Mouse (Mus musculus) thymus, postnatal 0 days (tissue): Measurements from ENCODE around the gene Mapk12. TPM values are rescaled to one million over a fixed set of nuclear protein-coding genes. Genes with fewer than 3 reads are reported as not detected.
A peak's percentile ranks its signal among the peaks of the same experiment; 100 is the strongest.

Experiments used
- DNase-seq: peaks from one replicate; pipeline ENCODE4 v3.0.0-alpha.2; 2015; ENCODE audit warnings: low spot score
- polyA plus RNA-seq: library from polyadenylated mRNA; unstranded; fragments of >200 nt; fragmentation: Nextera tagmentation; extraction: Ambion mirVana; gene quantifications from 2 replicates; pipeline ENCODE4 v1.2.1, GENCODE M21; 2015

The Mapk12 gene
- polyA plus RNA-seq, 1 experiment from 2014 or later: 1.2 TPM

GRCm38 (mm10) chr15:89138531-89138930 lies 2.0 kb downstream of the Mapk12 start:
- no peak for DNase-seq

- DNase-seq: no peak
Observed at GRCm38 (mm10) chr15:89138046-89138405, 2.5 kb downstream of the Mapk12 start.

DNA sequence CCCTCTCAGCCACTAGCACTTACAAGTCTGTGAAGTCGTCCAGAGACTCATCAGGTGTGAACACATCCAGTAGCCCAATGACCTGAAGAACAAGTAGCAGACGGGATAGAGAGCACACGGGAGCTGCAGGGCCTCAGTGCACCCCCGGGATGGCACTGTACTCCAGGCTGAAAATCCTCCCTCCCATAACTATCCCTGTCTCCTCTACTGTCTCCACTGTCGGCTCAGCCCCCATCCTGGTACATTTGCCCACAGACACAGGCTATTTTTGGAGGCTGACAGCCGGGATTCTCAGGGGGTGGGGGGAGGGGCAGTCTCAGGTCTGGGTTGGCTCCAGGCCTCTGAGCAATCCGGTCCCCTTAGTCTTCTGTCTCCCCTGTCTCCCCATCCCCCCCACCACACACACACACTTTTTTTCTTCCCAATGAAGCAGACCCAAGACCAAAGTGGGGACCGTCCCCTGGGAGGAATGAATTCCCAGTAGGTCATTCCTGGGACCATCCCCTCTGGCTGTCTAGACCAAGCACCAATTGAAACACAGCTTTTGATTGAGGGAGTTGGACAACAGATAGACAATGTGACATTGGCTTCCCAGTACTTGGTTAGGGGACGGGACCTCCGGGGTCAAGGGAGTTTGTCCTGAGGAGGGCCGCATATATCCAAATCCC lies 3.0 kb downstream of the Mapk12 start:
- DNase-seq: no peak

DNA sequence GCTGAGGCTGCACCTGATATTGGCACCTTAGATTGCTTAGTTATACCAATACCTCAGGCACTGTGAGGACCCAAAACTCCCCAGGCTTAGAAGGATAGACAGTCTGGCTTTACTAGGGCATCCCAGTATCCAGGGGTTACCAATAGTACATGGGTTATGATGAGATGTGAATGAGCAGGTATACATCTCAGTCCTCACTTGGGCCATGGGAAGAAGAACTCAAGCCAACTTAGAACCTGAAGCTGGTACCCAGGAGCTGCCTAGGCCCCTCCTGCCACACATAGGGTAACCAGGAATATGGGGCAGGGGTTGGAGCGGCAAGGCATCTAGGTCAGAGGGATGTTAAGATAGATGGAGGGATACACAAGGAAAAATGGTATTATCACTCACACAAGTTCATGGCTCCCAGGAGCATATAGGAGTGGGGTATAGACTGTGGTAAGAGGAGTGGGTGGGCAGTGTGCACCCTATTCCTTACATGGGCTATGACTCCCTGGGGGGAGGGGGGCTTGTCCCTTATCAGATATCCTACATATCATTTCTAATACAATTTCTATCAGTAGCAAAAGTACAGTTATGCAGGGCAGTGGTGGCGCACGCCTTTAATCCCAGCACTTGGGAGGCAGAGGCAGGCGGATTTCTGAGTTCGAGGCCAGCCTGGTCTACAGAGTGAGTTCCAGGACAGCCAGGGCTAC lies 3.9 kb downstream of the Mapk12 start:
- DNase-seq: no peak

DNA sequence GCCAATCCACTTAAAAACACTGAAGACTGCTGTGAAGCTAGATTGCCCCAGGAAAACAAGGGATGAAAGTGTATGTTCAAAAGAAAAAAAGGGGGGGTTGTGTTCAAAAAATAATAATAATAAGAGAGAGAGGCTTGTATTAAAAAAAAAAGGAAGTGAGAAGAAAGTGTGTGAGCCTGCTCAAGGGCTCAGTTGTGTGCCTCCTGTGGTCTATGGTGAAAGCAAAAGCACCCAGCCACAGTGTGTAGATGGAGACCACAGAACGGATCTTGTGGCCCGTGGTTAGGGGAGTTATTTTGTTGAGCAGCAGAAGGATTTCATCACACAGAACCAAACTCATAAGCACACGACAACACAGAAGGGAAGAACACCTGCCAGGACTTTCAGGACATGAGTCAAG lies 9.2 kb downstream of the Mapk12 start:
- DNase-seq: peak; percentile 72

GRCm38 (mm10) chr15:89130245-89130644 lies 10.3 kb downstream of the Mapk12 start:
- DNase-seq: no peak

DNA sequence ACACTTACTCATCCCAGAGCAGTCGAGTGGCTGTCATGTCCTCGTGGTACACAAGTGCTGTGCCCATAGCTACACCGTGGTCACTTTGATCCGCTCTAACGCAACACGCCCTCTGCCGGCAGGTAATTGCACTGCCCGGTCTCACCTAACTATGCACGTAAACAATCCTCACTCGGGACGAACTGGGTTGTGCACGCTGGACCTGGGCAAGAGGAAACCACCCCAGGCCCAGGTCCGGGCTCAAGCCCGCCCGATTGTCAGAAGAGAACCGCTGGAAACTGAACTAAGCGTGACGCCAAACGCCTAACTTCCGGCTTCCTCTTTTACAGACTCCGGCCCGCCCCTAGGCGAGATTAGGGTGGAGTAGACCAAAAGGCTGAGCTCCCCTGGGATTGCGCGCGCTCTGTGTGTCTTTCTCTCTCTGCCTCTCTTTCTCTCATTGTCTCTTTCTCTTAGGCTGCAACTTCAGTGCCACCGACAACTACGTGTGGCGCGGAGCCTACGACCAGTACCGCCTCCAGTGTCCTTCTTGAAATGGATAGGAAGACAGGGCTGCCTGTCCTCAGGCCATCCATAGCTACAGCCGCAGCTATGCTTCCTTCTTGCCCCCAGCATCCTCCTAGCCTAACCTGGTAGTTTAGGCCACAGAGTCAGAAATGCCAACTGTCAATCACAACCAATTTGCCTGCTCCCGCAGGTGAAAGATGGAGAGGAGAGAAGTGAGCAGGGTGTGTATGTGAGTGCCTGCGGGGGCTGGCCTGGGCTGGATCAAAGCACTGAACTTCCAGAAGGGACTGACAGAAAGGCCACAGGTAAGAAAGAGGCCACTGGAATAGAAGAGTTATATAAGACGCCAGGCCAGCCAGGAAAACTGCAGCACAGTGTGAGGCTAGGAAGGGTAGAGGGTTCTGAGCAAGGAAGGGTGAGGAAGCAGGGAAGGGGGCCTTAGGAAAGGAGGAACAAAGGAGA lies 11.8 kb downstream of the Mapk12 start, which contains the start of gene Hdac10:
Gene Hdac10, minus strand, starts transcription at position 319 of the 969 bp plus-strand sequence.
- peak; percentile 83 for DNase-seq

GRCm38 (mm10) chr15:89127364-89127940 lies 13.1 kb downstream of the Mapk12 start:
- DNase-seq: no peak

GRCm38 (mm10) chr15:89126622-89127021 lies 13.9 kb downstream of the Mapk12 start:
- no peak for DNase-seq

DNA sequence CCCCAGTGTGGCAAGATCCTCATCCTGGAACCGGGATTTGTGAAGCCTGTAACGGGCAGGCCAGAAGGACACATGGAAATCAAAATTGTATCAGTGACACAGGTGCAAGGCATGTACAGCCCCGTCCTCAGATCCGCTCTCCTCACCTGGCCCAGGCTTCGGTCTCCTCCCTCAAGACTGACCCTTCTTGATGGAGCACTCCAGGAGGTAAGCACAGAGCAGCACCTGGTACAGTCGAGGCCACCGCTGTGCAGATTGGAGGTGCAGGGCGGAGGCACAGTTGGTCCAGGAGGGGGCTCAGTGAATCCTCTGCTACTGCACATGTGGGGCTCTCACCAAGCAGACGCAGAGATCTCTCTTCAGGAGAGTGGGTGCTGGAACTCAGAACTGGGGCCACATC lies 15.2 kb downstream of the Mapk12 start:
- DNase-seq: no peak

DNA sequence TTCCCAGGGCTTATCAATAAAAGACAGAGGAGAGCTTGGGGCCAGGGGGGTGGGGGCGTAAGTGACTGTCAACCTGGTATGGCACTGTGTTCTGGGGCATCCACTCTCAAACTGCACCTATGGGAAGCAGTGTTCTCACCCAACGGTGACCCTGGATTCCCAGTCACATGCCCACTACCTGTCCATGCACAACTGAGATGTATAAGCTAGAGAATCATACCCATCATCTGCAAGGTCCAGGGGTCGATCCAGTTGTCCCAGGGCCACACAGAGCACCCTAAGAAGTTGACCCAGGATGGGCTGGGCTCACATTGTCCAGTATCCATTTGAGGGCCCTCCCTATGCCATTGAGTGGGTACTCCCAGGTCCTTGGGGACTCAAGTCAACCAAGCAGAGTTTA lies 16.2 kb downstream of the Mapk12 start:
- DNase-seq: no peak

DNA sequence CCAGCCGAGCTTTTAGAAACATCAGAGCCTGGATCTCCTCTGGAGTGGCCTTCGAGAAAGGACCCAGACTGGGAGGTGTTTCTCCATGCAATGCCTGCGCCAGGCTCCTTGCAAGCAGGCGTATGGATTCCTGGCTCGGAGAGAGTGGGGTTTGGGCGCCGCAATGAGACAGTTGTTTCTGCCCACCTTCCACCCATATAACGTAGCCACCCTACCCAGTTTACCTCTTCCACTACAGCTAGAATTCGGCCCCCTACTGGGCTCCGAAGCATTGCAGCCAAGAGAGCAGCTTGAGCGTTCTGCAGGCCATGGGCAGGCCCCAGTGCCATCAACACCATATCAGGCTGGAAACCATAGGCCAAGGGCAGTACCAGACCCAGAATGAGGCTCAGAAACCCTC lies 16.9 kb downstream of the Mapk12 start:
- peak; percentile 65 for DNase-seq

DNA sequence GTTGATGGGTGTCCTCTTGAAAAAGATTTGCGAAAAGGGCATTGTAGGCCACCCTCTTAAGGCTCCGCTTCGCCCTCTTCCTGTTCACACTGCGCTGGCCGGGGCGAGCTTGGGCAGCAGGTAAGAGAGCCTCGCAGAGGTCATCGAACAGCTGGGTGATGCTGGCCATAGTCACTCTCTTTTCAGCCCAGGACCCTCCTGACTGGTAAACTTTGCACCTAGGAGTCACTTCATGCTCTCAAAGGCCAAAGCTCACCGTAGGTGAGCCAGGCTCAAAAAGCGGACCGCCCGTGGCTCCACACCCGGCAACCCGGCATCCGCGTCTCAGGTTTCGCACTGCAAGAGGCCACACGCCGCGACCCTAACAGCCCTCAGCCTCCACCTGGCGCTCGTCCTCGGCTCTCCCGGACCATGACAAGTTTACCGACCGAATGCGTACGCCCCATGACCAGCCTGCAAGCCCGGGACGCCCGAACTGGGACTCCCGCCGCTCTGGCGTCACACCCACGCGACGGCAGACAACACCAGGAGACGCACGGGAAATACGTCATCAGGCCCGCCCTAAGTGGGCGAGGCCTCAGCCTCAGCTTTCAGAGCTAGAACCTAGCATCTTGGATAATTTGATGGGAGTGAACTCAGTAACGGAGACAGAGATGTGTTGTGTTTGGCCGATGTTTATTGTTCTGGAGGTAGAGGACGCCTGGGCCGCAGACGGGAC lies 17.7 kb downstream of the Mapk12 start, which contains the start of gene Tubgcp6:
Gene Tubgcp6, minus strand, starts transcription at position 464 of the 718 bp plus-strand sequence.
- peak; percentile 94 for DNase-seq

DNA sequence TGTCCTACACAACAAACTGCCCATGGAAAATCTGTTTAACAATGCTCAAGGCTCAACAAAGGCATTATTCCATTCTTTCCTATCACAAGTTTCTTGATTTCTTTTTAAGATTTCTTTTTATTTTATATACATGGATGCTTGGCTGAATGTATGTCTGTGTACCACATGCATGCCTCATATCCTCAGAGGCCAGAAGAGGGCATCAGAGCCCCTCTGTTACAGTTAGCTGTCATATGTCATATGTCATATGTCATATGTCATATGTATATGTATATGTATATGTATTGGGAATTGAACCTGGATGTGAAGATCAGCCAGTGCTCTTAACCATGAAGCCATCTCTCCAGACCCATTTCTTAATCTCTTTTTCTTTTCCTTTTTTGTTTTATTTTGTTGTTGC lies 22.5 kb downstream of the Mapk12 start:
- DNase-seq: no peak

DNA sequence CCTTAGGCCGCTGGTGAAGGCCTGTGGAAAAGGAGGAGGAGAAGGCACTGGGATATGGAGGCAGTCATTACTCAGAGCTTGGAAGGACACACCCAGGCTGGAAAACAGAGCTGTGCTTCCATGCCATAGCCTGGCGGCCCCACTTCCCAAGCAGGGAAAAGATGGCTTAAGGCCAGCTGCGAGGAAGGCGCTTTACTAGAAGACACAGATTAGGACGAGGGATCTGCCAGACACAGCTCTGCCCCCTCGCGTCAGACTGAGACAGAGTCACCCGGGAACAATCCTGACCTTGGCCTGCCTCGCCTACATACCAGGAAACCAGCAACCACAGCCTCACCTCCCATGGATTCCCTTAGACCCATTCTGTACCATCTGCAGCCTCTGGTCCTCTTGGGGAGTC lies 30.4 kb downstream of the Mapk12 start:
- DNase-seq: no peak

- no peak for DNase-seq
Observed at GRCm38 (mm10) chr15:89106976-89107375, 33.5 kb downstream of the Mapk12 start.

- no peak for DNase-seq
Observed at GRCm38 (mm10) chr15:89106073-89106472, 34.4 kb downstream of the Mapk12 start.

DNA sequence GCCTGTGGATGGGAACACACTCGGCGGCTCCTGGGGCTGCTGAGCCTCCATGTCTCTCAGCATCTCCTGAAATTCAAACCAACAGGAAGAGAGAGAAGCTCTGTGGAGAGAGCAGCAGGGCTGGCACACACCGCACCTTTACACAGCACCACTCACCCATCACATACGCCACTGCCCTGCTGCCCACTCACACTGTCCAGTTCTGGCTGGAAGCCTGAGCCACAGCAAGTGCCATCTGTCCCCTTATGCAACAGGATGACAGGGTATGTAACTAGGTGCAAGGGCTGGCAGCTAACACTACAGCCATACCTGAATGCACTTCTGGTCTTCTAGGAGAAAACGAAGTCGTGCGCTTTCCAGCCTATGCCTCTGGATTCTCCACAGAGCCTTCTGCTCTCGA lies 36.1 kb downstream of the Mapk12 start:
- no peak for DNase-seq

GRCm38 (mm10) chr15:89103921-89104320 lies 36.6 kb downstream of the Mapk12 start:
- DNase-seq: no peak

- no peak for DNase-seq
Observed at GRCm38 (mm10) chr15:89102646-89103045, 37.9 kb downstream of the Mapk12 start.

DNA sequence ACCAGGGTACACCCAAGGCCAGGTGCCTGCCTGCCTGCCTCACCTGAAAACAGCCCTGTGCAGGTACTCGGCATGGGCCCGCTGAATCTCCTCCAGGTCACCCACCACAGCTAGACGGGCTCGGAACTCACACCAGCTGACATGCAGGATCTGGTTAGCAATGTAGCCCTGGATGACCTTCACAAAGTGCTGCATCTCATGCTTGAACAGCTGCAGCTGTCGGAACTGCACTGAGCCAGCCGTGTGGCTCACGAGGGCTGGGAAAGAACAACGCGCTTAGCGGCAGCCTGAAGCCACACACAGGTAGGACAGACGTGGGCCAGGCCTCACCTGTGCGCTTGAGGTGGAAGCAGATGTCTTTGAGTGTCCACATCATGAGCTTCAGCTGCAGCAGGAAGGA lies 39.7 kb downstream of the Mapk12 start:
- no peak for DNase-seq
